Mouse (Mus musculus) cerebellum, adult 11 months (tissue): ENCODE data around the gene Tenm4.

Source experiments
- DNase-seq: peaks from one replicate; pipeline ENCODE4 v3.0.0; 2022

Tenm4 gene

GRCm38 (mm10) chr7:96414290-96415055 lies 243.4 kb downstream of the Tenm4 start:
- no peak for DNase-seq

DNA sequence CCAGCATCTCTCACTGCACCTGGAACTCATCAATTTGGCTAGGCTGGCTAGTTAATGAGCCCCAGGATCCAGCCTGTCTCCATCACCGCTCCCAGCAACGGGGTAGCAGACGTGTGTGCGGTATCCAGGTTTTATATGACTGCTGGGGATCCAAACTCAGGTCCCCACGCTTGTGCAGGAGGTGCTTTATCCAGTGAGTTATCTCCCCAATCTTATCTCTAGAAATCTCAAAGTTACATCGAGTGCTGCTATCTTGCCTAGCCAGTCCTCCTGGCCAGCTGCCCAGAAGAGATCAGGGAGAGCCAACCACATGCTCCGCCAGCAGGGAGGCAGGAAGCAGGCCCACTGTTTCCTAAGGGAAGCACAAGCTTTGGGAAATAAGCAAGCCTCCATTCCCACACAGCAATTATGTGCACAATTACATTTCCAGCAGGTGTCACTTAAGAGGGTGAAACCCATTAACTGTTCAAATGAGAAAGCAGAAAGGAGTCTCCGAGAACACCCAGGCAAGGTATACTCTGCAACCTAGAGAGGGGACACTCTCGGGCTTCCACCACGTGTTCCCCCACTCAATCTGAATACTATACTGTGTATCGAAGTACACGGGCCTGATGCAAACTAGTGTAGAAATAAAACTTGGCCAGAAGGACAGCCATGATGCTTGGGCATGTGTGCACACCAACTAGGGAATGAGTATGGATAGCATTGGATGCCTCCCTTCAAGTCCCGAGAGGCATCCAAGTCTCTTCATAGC lies 246.4 kb downstream of the Tenm4 start:
- DNase-seq: peak; percentile 57

GRCm38 (mm10) chr7:96418146-96418545 lies 247.1 kb downstream of the Tenm4 start:
- no peak for DNase-seq

GRCm38 (mm10) chr7:96420045-96420444 lies 249.0 kb downstream of the Tenm4 start:
- no peak for DNase-seq

- DNase-seq: no peak
Measured at GRCm38 (mm10) chr7:96420926-96421605, 250.0 kb downstream of the Tenm4 start.

DNA sequence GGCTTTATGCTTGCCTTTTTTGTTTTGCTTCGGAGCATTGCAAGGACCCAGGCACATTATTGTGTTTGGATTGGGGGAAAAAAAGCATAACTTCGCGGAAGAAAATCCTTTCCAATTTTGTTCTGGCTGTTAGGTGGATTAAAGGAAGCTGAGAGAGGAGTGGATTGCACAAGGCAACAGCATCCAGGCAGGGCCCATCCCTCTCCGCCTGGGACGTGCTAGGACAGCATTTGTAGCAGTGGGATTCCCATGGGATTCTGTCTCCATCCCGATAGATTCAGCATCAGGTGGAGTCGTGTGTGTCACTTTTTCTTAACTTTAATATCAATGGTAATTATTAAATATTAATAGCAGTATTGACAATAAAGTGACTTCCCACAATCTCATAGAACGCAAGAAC lies 255.9 kb downstream of the Tenm4 start:
- no peak for DNase-seq

DNA sequence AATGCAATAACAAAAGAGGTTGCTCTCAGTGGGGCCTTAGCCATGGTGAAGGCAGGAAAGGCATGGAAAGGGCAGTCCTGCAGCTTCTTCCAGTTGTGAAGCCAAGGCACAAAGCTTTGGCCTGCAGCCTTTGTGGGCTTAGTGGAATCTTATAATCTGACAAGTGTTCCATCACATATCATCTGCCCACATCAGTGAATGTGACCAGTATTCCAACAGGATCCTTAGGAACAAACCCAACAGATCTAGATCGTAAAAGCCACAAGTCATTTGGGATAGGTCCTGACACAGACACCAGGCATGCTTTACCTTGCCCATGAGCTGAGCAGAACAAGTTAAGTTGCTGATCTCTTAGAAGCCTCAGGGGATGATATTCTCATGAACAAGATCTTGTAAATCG lies 262.3 kb downstream of the Tenm4 start:
- no peak for DNase-seq

DNA sequence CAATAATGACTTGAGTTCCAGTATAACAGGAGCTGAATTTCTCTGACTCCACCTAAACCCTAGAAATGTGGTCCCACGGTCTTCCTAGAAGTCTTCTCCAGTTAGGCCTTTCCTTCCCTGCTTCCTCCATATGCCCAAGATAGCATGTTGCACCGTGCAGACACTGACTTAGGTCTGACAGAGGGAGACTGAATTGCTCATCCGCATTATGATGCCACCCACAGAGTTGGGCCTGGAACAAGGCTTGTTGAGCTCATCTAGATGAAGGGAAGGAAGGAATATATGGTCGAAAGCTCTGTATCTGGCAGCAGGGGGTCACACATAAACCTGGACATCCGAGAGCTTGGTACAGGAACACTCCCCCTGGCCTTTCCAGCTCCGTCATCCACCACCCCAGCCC lies 267.3 kb downstream of the Tenm4 start:
- DNase-seq: no peak

GRCm38 (mm10) chr7:96440161-96440707 lies 269.2 kb downstream of the Tenm4 start:
- DNase-seq: no peak

GRCm38 (mm10) chr7:96445771-96446170 lies 274.7 kb downstream of the Tenm4 start:
- no peak for DNase-seq

DNA sequence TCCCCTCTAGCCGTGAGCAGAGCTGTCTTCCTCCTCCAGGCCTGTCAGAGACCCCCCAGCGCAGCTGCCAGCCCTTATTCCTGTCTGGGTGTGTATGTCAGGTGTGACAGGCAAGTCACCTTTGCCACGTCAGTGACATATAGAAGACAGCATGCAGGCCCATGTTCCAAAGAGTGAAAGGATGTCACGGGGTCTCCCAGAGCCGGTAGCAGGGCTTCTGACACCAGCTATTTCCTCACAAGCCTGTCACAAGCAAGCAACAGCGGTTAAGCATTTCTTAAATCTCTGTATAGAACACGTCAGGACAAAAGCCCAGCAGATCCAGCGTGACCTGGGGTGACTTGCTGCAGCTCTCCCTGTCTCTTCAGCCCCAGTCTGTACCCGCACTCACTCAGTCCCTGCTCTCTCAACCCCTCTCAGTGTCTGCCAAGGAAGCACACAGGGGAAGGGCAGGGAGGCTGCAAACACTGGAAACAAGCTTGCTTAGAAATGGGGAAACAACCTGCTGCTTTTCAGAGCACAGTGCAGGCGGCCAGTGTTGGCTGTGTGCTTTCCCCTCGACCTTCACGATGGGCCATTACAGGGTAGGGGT lies 276.9 kb downstream of the Tenm4 start:
- no peak for DNase-seq

GRCm38 (mm10) chr7:96455957-96456356 lies 284.9 kb downstream of the Tenm4 start:
- DNase-seq: no peak

GRCm38 (mm10) chr7:96456618-96457017 lies 285.6 kb downstream of the Tenm4 start:
- DNase-seq: no peak

DNA sequence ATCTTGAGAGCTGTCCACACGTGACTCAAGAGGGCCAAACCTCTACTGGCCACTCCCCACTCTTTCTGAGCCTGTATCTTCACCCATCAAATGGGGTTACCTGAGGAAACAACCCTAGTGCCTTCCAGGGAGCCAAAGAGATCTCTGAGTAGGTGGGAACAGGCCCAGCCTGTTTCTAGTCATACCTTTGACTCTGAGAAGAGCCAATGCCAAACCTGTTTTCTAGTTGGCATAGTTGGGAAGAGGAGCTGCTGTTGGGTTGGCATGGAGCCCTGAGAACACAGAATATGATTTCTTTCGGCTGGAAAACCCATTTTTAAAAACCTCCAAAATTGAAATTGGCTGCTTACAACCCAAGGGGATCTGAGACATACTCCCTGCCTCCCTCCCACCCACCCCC lies 286.8 kb downstream of the Tenm4 start:
- DNase-seq: no peak

DNA sequence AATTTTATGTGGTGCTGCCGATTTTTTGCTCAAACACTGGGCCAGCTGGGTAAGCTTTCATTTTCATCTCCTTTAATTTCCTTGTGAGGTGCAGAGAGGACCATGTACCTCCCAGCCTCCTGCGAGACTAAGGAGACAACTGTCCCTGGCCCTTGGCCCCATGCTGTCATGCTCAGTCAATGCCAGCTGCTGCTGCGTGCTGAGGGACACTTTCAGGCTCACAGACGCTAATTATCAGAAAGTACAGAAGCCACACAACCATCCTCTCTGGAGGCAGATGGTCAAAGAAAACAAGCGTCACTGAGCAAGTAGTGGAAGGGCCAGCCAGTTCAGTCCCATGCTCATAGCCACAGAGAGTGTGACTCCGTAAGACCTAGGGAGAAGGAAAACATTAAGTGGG lies 287.9 kb downstream of the Tenm4 start:
- no peak for DNase-seq

- DNase-seq: no peak
Measured at GRCm38 (mm10) chr7:96466761-96467160, 295.7 kb downstream of the Tenm4 start.

DNA sequence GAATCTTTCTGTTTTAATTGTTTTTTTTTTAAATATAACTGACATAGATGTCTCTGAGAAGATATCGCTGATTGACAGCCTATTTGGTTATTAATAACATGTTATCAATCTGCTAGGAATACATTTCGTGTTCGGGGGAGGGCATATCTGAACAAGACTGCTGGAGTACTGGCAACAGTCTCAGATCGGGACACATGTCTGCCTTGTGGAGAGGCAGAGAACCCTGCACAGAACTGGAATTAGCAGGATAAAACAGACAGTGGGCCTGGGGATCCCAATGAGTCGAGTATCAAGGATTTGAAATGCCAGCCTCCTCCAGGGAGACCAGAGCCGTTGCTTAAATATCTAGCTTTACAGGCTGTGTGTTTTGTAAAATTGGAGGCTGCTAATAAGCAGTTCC lies 299.8 kb downstream of the Tenm4 start:
- no peak for DNase-seq

DNA sequence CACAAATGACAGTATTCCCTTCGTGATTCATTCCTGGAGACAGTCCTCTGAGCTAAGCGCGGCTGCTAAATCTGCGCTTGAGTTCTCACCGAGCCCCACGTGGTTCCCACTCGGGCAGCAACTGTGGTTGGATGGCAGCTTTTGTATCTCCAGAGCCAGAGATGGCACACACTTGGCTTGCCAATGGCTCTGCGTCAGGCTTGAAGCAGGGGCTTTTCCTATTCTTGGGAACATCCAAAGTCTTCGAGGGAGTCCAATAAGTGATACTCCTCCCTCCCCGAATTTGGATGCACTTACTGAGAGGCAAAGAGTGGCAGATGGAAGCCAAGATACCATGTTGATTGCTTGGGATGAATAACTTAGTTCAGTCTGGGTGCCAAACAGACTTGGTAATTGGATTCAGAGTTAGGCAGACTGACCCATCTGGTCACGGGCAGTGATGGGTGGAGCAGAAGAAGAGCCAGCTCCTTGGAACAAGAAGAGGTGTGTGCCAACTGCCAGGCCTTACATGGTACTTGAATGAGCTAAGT lies 303.6 kb downstream of the Tenm4 start:
- peak; percentile 7 for DNase-seq

- no peak for DNase-seq
Measured at GRCm38 (mm10) chr7:96476987-96477613, 306.1 kb downstream of the Tenm4 start.

DNA sequence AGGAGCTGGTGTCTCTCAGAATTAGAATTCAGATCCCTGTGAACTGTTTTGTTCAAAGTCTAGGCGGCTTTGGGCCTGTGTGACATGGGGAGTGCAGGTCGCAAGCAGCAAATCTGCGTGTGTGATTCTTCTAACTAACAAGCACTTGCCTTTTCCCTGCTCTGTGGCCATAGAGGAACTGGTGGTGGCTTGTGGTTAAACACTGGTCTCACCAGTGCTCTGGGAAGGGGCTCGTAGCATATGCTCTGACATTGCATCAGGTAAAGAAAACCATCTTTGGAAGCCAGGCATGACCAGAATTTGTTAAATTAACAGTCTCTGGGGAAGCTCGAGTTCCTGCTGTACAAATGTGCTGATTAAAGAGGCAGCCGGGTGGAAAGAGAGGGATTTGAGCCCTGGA lies 308.1 kb downstream of the Tenm4 start:
- no peak for DNase-seq

DNA sequence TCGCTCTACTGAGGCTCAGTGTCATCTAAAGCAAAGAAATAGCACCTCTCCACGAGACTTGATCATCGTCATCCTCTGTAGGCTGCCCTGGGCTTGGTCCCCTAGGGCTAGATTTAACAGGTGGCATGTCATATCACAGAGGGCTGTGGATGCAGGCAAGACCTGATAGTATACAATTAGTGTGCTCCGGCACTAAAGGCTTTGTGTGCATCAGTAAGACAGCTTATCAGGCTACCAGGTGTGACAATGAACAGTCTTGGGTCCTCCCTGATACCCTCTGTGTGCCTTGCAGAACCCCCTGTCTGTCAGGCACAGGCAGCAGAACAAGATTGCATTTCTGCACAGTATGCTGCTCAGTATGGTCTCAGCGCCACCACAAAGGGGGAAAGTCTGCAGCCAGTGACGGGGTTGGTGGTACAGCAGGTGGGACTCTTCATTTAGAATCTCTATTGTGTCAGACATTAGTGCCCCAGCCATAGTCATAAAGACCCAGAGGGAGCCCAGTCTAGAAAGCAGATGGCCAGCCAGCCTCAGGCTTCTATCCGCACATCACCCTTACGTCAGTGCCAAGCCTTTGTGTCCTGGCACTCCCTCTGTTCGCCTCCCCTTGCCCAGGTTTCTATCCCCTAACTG lies 309.4 kb downstream of the Tenm4 start:
- no peak for DNase-seq

DNA sequence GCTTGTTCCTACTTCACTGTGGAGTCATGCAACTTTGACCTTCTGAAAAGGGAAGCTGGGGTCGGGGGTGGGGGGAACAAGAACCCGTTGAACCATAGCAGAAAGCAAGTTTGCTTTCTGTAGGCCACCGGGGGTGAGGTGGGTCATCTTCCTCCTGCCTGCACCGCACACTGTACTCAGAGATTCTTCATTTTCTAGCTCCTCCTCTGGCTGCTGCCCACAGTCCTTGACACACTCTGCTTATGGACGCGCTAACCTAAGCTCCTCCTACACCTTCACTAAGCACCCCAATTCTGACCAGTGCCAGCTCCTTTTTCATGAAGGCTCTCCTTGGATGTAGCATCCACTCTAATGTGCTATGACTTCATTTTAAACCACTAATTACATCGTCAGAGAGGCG lies 311.9 kb downstream of the Tenm4 start:
- no peak for DNase-seq
